Comparison of ENCODE assay signal across 26 mouse cellular contexts in genomic region chr12:51998366-51998932, GRCm38 (mm10). TPM values are rescaled to one million over a fixed set of nuclear protein-coding genes. Genes with fewer than 3 reads are reported as not detected.
DNase-seq lines count a peak whose midpoint lies in the region; ATAC-seq lines count a peak whose summit lies in the region.
"Had no signal": no experiment of that assay in that cellular context is flagged by ENCODE, and none has a peak within 500 bp of the region (broad histone marks: within the 10 kb centered on the region; RNA-seq: fewer than 3 reads in every experiment).

No protein-coding gene starts in this region.

- no peaks in the 10 kb centered on the region for H3K27me3 ChIP-seq in megakaryocyte, embryonic 14.5 days (replicated peaks)
- H3K27me3 ChIP-seq in liver, embryonic 13.5 days: no peaks in the 10 kb centered on the region
- H3K27me3 ChIP-seq: CH12.LX; kidney, embryonic 15.5 days had no signal

- ATAC-seq in megakaryocyte, adult 5-6 weeks (ENCODE audit: poor library complexity, severe bottlenecking): no peak
- peak; percentile 71 for ATAC-seq in common myeloid progenitor, adult 5-6 weeks (replicated peaks; ENCODE audit: low read depth, poor library complexity, severe bottlenecking)
- peak; percentile 81 for ATAC-seq in liver, embryonic 13.5 days (ENCODE audit: low read depth)
- ATAC-seq: forebrain, embryonic 14.5 days; hindbrain, embryonic 16.5 days; intestine, embryonic 16.5 days had no signal

- H3K9ac ChIP-seq in liver, embryonic 13.5 days: peak overlapping the region; percentile 30; the same call in 1 of the 2 replicates
- H3K9ac ChIP-seq: kidney, embryonic 15.5 days had no signal

- H3K4me1 ChIP-seq in megakaryocyte, embryonic 14.5 days: peaks cover 59% of the 10 kb centered on the region
- H3K4me1 ChIP-seq in liver, embryonic 13.5 days (replicated peaks): peaks cover 24% of the 10 kb centered on the region
- H3K4me1 ChIP-seq: kidney, embryonic 15.5 days had no signal

- peak; percentile 18 for DNase-seq in liver, embryonic 13.5 days
- DNase-seq in kidney, postnatal 10 days: no peak
- DNase-seq in layer of hippocampus, postnatal 10 days (ENCODE audit: low spot score in 2 of 2): no peak
- no peak for DNase-seq in thymus, postnatal 14 days
- no peak for DNase-seq in heart, postnatal 10 days
- DNase-seq: adrenal gland, postnatal 10 days; cerebellum, adult 18-20 months; cerebellum, postnatal 25 days; gastrocnemius, postnatal 25 days; heart, adult 2 months; left cerebral cortex, postnatal 4 days; lung, postnatal 10 days; right cerebral cortex, postnatal 25 days had no signal

- peak overlapping the region; percentile 39 for H3K4me2 ChIP-seq in liver, embryonic 13.5 days
- H3K4me2 ChIP-seq: kidney, embryonic 15.5 days had no signal

- H3K4me3 ChIP-seq in megakaryocyte, embryonic 14.5 days (replicated peaks): peak overlapping the region; percentile 40
- H3K4me3 ChIP-seq in liver, embryonic 13.5 days (replicated peaks): no peak overlapping the region
- H3K4me3 ChIP-seq: heart, adult 2 months; kidney, embryonic 15.5 days had no signal

- intact Hi-C loops in heart, postnatal 10 days (cut with DNase I): no loop called here

- 29% methylated on average over 9 of the region's 9 CpGs for WGBS in liver, embryonic 13.5 days (ENCODE audit: insufficient replicate concordance)

- peak overlapping the region; percentile 83 for H3K27ac ChIP-seq in liver, embryonic 13.5 days
- H3K27ac ChIP-seq: heart, adult 2 months; kidney, embryonic 15.5 days; stomach, postnatal 0 days had no signal

- peaks cover 72% of the 10 kb centered on the region for H3K36me3 ChIP-seq in megakaryocyte, embryonic 14.5 days (replicated peaks; ENCODE audit: low read length)
- H3K36me3 ChIP-seq in liver, embryonic 13.5 days: peaks cover 48% of the 10 kb centered on the region

- no peaks in the 10 kb centered on the region for H3K9me3 ChIP-seq in megakaryocyte, embryonic 14.5 days
- no peaks in the 10 kb centered on the region for H3K9me3 ChIP-seq in liver, embryonic 13.5 days (replicated peaks)
- H3K9me3 ChIP-seq: kidney, embryonic 15.5 days had no signal

RNA-seq across cellular contexts. Expression of gene Dtd2, which starts 7.9 kb away (rescaled TPM):
- polyA plus RNA-seq in megakaryocyte, embryonic 14.5 days (2012; ENCODE audit: insufficient read depth, low replicate concordance): 5.4 and 7.3 TPM in 2 replicates
- 7.5 and 9.1 TPM in 2 replicates for total RNA-seq in megakaryocyte, adult 5-6 weeks (2015)
- total RNA-seq in megakaryocyte, adult 5-6 weeks (2017): 6.0 and 8.6 TPM in 2 replicates
- 15.8 and 18.4 TPM in 2 replicates for total RNA-seq in common myeloid progenitor, adult 5-6 weeks (2017)
- 16.7 and 17.4 TPM in 2 replicates for polyA plus RNA-seq in liver, embryonic 13.5 days (2015; fragmentation: Nextera tagmentation; extraction: Ambion mirVana)
- total RNA-seq in layer of hippocampus, postnatal 10 days (2021): 10 to 100 TPM; 10.5 to 13.3 TPM
- 1 to 10 TPM; 6.8 to 8.4 TPM for total RNA-seq in heart, postnatal 10 days (2021)

RNA-seq across cellular contexts. Expression of gene Heatr5a, which starts 27.3 kb away (rescaled TPM):
- 2.8 and 3.5 TPM in 2 replicates for polyA plus RNA-seq in megakaryocyte, embryonic 14.5 days (2012; ENCODE audit: insufficient read depth, low replicate concordance)
- 38.3 and 43.4 TPM in 2 replicates for total RNA-seq in megakaryocyte, adult 5-6 weeks (2015)
- total RNA-seq in megakaryocyte, adult 5-6 weeks (2017): 37.7 and 39.7 TPM in 2 replicates
- 55.3 and 62.1 TPM in 2 replicates for total RNA-seq in common myeloid progenitor, adult 5-6 weeks (2017)
- 5.1 and 6.0 TPM in 2 replicates for polyA plus RNA-seq in liver, embryonic 13.5 days (2015; fragmentation: Nextera tagmentation; extraction: Ambion mirVana)
- total RNA-seq in layer of hippocampus, postnatal 10 days (2021): 1 to 10 TPM; 8.9 to 9.8 TPM
- 10 to 100 TPM; 21.8 to 23.0 TPM for total RNA-seq in heart, postnatal 10 days (2021)

RNA-seq across cellular contexts. Expression of gene Gpr33, which starts 29.4 kb away (rescaled TPM):
- not detected in 2 replicates for polyA plus RNA-seq in megakaryocyte, embryonic 14.5 days (2012; ENCODE audit: insufficient read depth, low replicate concordance)
- not detected in 2 replicates for total RNA-seq in megakaryocyte, adult 5-6 weeks (2015)
- total RNA-seq in megakaryocyte, adult 5-6 weeks (2017): not detected in 2 replicates
- not detected in 2 replicates for total RNA-seq in common myeloid progenitor, adult 5-6 weeks (2017)
- not detected in 2 replicates for polyA plus RNA-seq in liver, embryonic 13.5 days (2015; fragmentation: Nextera tagmentation; extraction: Ambion mirVana)
- not detected for total RNA-seq in layer of hippocampus, postnatal 10 days (2021)
- total RNA-seq in heart, postnatal 10 days (2021): not detected
- total RNA-seq: adrenal gland, postnatal 10 days; CH12.LX; gastrocnemius, postnatal 25 days; heart, adult 2 months; hematopoietic stem cell, adult 5-6 weeks; left cerebral cortex, postnatal 4 days; liver, adult 2 months had no signal
- polyA plus RNA-seq: brain, embryonic 14.5 days; forebrain, embryonic 14.5 days; heart, adult 2 months; heart, embryonic 14.5 days; hindbrain, embryonic 16.5 days; intestine, embryonic 16.5 days; kidney, embryonic 15.5 days; liver, adult 2 months; stomach, postnatal 0 days had no signal
